Mouse (Mus musculus) liver, embryonic 14.5 days (tissue): ENCODE measurements around the gene Misp. TPM values are rescaled to one million over a fixed set of nuclear protein-coding genes. Genes with fewer than 3 reads are reported as not detected.

Experiments used
- ATAC-seq: fragments of 200-750 bp; cut with Nextera tagmentation; 2 replicates; pipeline ENCODE4 v1.8.0; 2017; ENCODE audit warnings: moderate number of reproducible peaks, mild to moderate bottlenecking, moderate library complexity; ENCODE audit not compliant: insufficient read depth
- DNase-seq, 3 experiments: peaks; one replicate each; pipeline ENCODE4 v3.0.0-alpha.2; 2012 to 2013; ENCODE audit warnings: low read depth in 3 of 3, low spot score in 3 of 3
- H3K27ac ChIP-seq: fragments of 300-500 bp; sonication (generic); 2 replicates; pipeline ENCODE4 v1.5.1; 2014; ENCODE audit warnings: moderate library complexity, mild to moderate bottlenecking, control low read depth, inconsistent platforms
- H3K27me3 ChIP-seq: fragments of 300-500 bp; sonication (generic); 2 replicates; pipeline ENCODE4 v1.6.1; 2014; ENCODE audit warnings: mild to moderate bottlenecking, low read length, moderate library complexity; ENCODE audit not compliant: control insufficient read depth, insufficient read depth
- H3K36me3 ChIP-seq: fragments of 300-500 bp; sonication (generic); replicated peaks from 2 replicates; pipeline ENCODE4 v1.6.1; 2014; ENCODE audit warnings: low read depth; ENCODE audit not compliant: control insufficient read depth, insufficient read depth
- H3K4me1 ChIP-seq, 2 experiments: fragments of 200-500 bp in 1 of 2; fragments of 300-500 bp in 1 of 2; sonication (generic) in 1 of 2; replicated peaks; 2 replicates each; pipeline ENCODE4 v1.6.1; 2012 to 2014; ENCODE audit warnings: antibody characterized with exemption in 1 of 2, inconsistent platforms in 1 of 2, low read length in 1 of 2; ENCODE audit not compliant: control insufficient read depth in 2 of 2, insufficient read depth in 2 of 2
- H3K4me2 ChIP-seq: fragments of 300-500 bp; sonication (generic); 2 replicates; pipeline ENCODE4 v1.6.1; 2014; ENCODE audit warnings: low read depth, mild to moderate bottlenecking, control low read depth, moderate library complexity
- H3K4me3 ChIP-seq, 2 experiments: fragments of 200-500 bp in 1 of 2; fragments of 300-500 bp in 1 of 2; sonication (generic) in 1 of 2; 2 replicates each; pipeline ENCODE4 v1.5.1; 2012 to 2014; ENCODE audit warnings: low read depth in 2 of 2, low read length in 2 of 2, mild to moderate bottlenecking in 2 of 2, control low read depth in 1 of 2, inconsistent platforms in 1 of 2, moderate library complexity in 1 of 2; ENCODE audit not compliant: insufficient read depth in 1 of 2
- H3K9ac ChIP-seq: fragments of 300-500 bp; sonication (generic); replicated peaks from 2 replicates; pipeline ENCODE4 v1.6.1; 2014; ENCODE audit warnings: mild to moderate bottlenecking, control low read depth, moderate library complexity
- H3K9me3 ChIP-seq: fragments of 300-500 bp; sonication (generic); 2 replicates; pipeline ENCODE4 v1.6.1; 2016; ENCODE audit warnings: low read length, mixed read lengths; ENCODE audit not compliant: control insufficient read depth
- CTCF ChIP-seq: IDR thresholded peaks from 2 replicates; pipeline ENCODE4 v1.5.1; 2016; ENCODE audit warnings: antibody characterized with exemption, low read depth, control low read depth
- EP300 ChIP-seq: IDR thresholded peaks from 2 replicates; pipeline ENCODE4 v1.6.1; 2016; ENCODE audit warnings: antibody characterized with exemption, low read depth
- WGBS: fragments of 180-500 bp; shearing (Covaris S2); extraction: QIAGEN DNeasy Blood & Tissue Kit; methylation state at CpG from one replicate; pipeline ENCODE4 v1.1.7; 2014; ENCODE audit not compliant: insufficient replicate concordance; 5-methylcytosine and 5-hydroxymethylcytosine counted together
- polyA plus RNA-seq, 2 experiments: library from polyadenylated mRNA; depleted of rRNA in 1 of 2; stranded (reverse) in 1 of 2; unstranded in 1 of 2; fragments of >200 nt; fragmentation: Nextera tagmentation in 1 of 2; extraction: Ambion mirVana in 1 of 2; gene quantifications; 2 replicates each; pipeline versions ENCODE4 v1.2.1 to v1.2.3; 2012 to 2014

Misp gene
- polyA plus RNA-seq, 2 experiments = 0.13 to 0.41 TPM

GRCm38 (mm10) chr10:79860079-79860911, 39.5 kb downstream of the Misp start:
- WGBS = 90% methylated on average over 26 of the region's 26 CpGs
- no peaks in the 10 kb centered on the region for H3K27me3 ChIP-seq
- H3K4me1 ChIP-seq = peaks cover 8 to 24% of the 10 kb centered on the region in 2 experiments; a peak in 3 of 4 replicates
- DNase-seq (no peak), ATAC-seq (no peak)
- no peak overlapping the region for H3K4me2 ChIP-seq
- no peak overlapping the region for H3K4me3 ChIP-seq
- no peak overlapping the region for H3K27ac ChIP-seq
- peaks cover 75% of the 10 kb centered on the region for H3K36me3 ChIP-seq
- no peaks in the 10 kb centered on the region for H3K9me3 ChIP-seq
- TF ChIP-seq CTCF (no peak), EP300 (no peak)
- no peak overlapping the region for H3K9ac ChIP-seq

DNA sequence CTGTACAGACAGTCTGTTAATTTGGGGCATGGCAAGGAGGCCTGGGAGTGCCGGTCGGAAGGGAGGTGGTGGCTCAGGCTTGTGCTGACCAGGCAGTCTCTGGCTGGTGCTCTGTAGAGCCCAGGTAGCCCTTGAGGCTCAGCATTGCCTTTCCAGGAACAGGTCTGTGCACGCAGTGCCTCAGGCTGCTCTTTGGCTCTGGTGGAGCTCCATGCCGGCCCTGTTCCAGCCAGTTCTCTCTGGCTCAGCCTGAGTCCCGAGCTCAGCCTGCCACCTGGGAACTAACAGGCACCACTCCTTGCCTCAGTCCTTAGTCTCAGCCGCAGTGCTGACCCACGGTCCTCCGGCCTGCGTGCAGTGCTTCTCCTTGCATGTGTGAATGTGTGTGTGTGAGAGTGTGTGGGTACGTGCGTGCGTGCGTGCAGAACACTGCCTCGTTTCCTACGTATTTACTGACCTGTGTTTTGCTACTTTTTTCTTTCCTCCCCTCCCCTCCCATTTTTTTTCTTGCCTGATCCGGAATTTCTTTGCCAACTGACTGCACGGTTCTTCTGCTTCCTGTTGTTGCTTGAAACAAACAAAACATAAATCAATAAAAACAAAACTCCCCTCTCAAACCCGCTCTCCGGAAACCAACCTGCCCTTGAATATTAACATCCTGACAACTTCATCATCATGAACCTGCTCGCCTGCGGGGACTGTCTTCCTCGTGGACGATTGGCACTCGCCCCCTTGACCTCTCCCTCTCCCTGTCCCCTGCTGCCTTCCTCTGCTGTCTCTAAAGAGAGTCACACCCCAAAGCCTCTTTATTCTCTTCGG, 40.6 kb downstream of the Misp start:
- Histone ChIP-seq H3K27me3 (no peaks in the 10 kb centered on the region), H3K4me2 (no peak overlapping the region), H3K27ac (no peak overlapping the region), H3K9ac (no peak overlapping the region), H3K36me3 (peaks cover 74% of the 10 kb centered on the region), H3K9me3 (no peaks in the 10 kb centered on the region), H3K4me1 (peaks cover 4 to 18% of the 10 kb centered on the region in 2 experiments; a peak in 3 of 4 replicates), H3K4me3 (no peak overlapping the region)
- TF ChIP-seq EP300 = no peak
- no peak for TF ChIP-seq CTCF
- DNase-seq (no peak), ATAC-seq (no peak)
- WGBS = 87% methylated on average over 25 of the region's 25 CpGs

DNA sequence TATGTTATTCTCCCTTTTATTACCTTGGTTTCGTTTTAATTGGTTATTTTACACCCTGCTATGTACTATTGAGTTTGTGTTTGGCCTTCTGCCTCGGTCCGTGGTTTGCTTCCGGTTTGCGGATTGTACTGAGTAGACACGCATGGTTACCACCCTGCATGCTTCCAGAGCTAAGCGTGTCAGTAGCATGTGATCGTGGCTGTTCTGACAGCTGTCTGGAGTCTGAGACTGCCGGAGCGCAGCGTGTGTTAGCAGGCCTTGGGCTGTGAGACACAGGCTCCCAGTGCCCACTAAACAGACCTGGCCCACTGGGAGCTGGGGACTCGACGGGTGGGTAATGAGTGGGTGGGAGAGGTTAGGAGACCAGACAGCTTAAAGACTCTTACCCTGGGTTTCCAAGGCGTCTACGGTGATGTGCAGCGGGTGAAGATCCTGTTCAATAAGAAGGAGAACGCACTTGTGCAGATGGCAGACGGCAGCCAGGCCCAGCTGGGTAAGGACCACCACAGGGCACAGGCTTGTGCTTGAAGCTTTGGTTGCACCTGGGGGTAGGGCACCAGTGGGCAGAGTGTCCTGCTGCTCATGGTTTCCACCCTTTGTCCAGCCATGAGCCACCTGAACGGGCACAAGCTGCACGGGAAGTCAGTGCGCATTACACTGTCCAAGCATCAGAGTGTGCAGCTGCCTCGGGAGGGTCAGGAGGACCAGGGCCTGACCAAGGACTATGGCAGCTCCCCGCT, 41.4 kb downstream of the Misp start:
- peaks cover 1 to 10% of the 10 kb centered on the region in 2 experiments; a peak in 3 of 4 replicates for H3K4me1 ChIP-seq
- H3K27ac ChIP-seq = no peak overlapping the region
- no peak for TF ChIP-seq EP300
- no peak for TF ChIP-seq CTCF
- no peaks in the 10 kb centered on the region for H3K9me3 ChIP-seq
- H3K4me3 ChIP-seq = no peak overlapping the region
- DNase-seq (no peak), ATAC-seq (no peak)
- H3K9ac ChIP-seq = no peak overlapping the region
- H3K36me3 ChIP-seq = peaks cover 66% of the 10 kb centered on the region
- H3K27me3 ChIP-seq = no peaks in the 10 kb centered on the region
- 88% methylated on average over 23 of the region's 23 CpGs for WGBS
- no peak overlapping the region for H3K4me2 ChIP-seq

DNA sequence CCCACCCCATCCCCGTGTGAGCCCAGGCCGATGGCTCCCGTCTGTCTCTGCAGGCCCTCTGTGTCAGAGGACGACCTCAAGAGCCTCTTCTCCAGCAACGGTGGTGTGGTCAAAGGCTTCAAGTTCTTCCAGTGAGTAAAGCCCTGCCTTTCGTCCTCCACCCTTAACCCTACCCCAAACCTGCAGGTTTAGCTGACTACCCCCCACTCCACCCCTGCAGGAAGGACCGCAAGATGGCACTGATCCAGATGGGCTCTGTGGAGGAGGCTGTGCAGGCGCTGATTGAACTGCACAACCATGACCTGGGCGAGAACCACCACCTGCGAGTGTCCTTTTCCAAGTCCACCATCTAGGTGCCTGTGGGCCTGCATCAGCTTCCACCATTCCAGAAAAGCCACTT, 42.1 kb downstream of the Misp start:
- H3K36me3 ChIP-seq = peaks cover 61% of the 10 kb centered on the region
- WGBS = 77% methylated on average over 10 of the region's 10 CpGs
- TF ChIP-seq CTCF (no peak), EP300 (no peak)

More for the DNA sequence above, 42.1 kb downstream of the Misp start:
- Histone ChIP-seq H3K4me3 (no peak overlapping the region), H3K4me1 (peaks cover 0 to 3% of the 10 kb centered on the region in 2 experiments; a peak in 1 of 4 replicates), H3K27ac (no peak overlapping the region), H3K9ac (no peak overlapping the region), H3K9me3 (no peaks in the 10 kb centered on the region), H3K27me3 (no peaks in the 10 kb centered on the region), H3K4me2 (no peak overlapping the region)
- no peak for ATAC-seq
- no peak for DNase-seq
